Mouse (Mus musculus) erythroblast, embryonic 14.5 days (primary cell): Measurements from ENCODE around the gene Gm28372.

ENCODE experiments used
- GATA1 ChIP-seq: IDR thresholded peaks from 2 replicates; pipeline ENCODE4 v1.6.1; 2012; ENCODE audit warnings: low read length, inconsistent platforms, mixed read lengths
- TAL1 ChIP-seq: IDR thresholded peaks from 3 replicates; pipeline ENCODE4 v1.6.1; 2012; ENCODE audit warnings: low read length, inconsistent platforms, mixed read lengths

DNA sequence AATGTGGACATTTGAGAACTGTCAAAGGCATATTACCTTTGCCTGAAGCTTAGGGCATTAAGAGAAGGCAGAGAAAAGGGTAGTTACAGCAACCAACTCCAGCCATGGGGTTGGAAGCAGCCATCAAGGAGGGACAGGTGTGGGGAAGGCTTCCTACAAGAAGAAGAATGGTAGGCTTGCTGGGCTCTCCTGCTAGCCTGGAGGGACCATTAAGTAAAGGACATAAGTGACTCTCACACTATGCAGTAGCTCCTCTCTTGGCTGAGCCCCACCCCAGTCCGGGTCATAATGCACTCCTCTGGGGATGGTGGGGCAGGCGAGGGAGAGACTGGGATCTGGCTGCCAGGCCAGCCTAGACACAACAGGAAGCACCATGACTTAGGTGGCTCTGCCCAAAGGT lies 1.1 kb downstream of the Gm28372 start, which contains the start of gene Tmem239:
- TF ChIP-seq TAL1 (no peak), GATA1 (no peak)
